Mouse (Mus musculus) hindbrain, embryonic 15.5 days (tissue): ENCODE data around the gene Slc25a36. TPM values are rescaled to one million over a fixed set of nuclear protein-coding genes. Genes with fewer than 3 reads are reported as not detected.

Source experiments
- ATAC-seq: fragments of 200-750 bp; cut with Nextera tagmentation; 2 replicates; pipeline ENCODE4 v1.8.0; 2017; ENCODE audit warnings: low read depth, moderate number of reproducible peaks, moderate TSS enrichment; ENCODE audit not compliant: low FRiP score
- H3K27ac ChIP-seq: fragments of 300-500 bp; sonication (generic); replicated peaks from 2 replicates; pipeline ENCODE4 v1.5.1; 2015; ENCODE audit warnings: mild to moderate bottlenecking, inconsistent platforms
- H3K27me3 ChIP-seq: fragments of 300-500 bp; sonication (generic); 2 replicates; pipeline ENCODE4 v1.6.1; 2015; ENCODE audit warnings: control low read depth, inconsistent platforms
- H3K36me3 ChIP-seq: fragments of 300-500 bp; sonication (generic); 2 replicates; pipeline ENCODE4 v1.6.1; 2015; ENCODE audit warnings: control low read depth, inconsistent platforms
- H3K4me1 ChIP-seq: fragments of 300-500 bp; sonication (generic); replicated peaks from 2 replicates; pipeline ENCODE4 v1.6.1; 2015; ENCODE audit warnings: control low read depth, inconsistent platforms
- H3K4me2 ChIP-seq: fragments of 300-500 bp; sonication (generic); 2 replicates; pipeline ENCODE4 v1.6.1; 2015; ENCODE audit warnings: moderate library complexity, mild to moderate bottlenecking, inconsistent platforms
- H3K4me3 ChIP-seq: fragments of 300-500 bp; sonication (generic); 2 replicates; pipeline ENCODE4 v1.5.1; 2015; ENCODE audit warnings: mild to moderate bottlenecking, inconsistent platforms
- H3K9ac ChIP-seq: fragments of 300-500 bp; sonication (generic); 2 replicates; pipeline ENCODE4 v1.6.1; 2015; ENCODE audit warnings: inconsistent platforms
- H3K9me3 ChIP-seq: fragments of 300-500 bp; sonication (generic); 2 replicates; pipeline ENCODE4 v1.6.1; 2016; ENCODE audit warnings: control low read depth, inconsistent platforms
- WGBS: fragments of 180-500 bp; shearing (Covaris S2); methylation state at CpG from one replicate; pipeline ENCODE4 v1.1.7; 2015; 5-methylcytosine and 5-hydroxymethylcytosine counted together
- polyA plus RNA-seq: library from polyadenylated mRNA; unstranded; fragments of >200 nt; fragmentation: Nextera tagmentation; extraction: Ambion mirVana; gene quantifications from 2 replicates; pipeline ENCODE4 v1.2.1, GENCODE M21; 2015

Gene Slc25a36
- polyA plus RNA-seq, 1 experiment from 2014 or later, result 71.9 TPM

DNA sequence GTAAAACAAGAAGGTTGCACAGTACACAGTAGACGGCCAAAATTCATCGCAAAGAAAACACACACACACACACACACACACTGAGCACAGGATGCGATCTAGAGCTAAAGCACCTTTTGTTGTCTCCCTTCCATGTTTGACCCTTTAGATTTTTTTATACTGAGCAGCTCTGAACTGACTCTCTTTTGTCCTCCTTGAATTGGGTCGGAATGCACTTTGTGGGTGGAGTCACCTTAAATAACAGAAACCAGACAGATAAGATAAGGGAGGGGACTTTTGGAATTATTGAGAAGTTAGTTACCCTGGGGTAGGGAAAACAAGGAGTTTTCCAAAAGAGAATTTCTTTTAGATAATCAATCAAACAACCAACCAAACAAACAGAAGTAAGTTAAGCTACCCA is 85.0 kb downstream of the Slc25a36 start:
- WGBS, result 86% methylated on average over 4 of the region's 4 CpGs
- Histone ChIP-seq H3K27ac (no peak overlapping the region), H3K9ac (no peak overlapping the region), H3K9me3 (no peaks in the 10 kb centered on the region), H3K4me3 (no peak overlapping the region), H3K27me3 (no peaks in the 10 kb centered on the region), H3K36me3 (no peaks in the 10 kb centered on the region), H3K4me1 (no peaks in the 10 kb centered on the region), H3K4me2 (no peak overlapping the region)
- no peak for ATAC-seq

Other genes with a start within 250 kb of the Slc25a36 start
- 32.6 and 39.0 TPM in 2 replicates for gene Pxylp1, start 218.5 kb downstream of the Slc25a36 start, polyA plus RNA-seq
- gene Spsb4, start 92.3 kb downstream of the Slc25a36 start, polyA plus RNA-seq, result 43.3 and 46.3 TPM in 2 replicates